Mouse (Mus musculus): ENCODE data around the gene Tspan9. TPM values are rescaled to one million over a fixed set of nuclear protein-coding genes. Genes with fewer than 3 reads are reported as not detected.
A peak's percentile ranks its signal among the peaks of the same experiment; 100 is the strongest.

Gene Tspan9
- total and polyA plus RNA-seq, 2 experiments, result 23.2 to 40.0 TPM

GRCm38 (mm10) chr6:128061342-128061741 lies 82.1 kb downstream of the Tspan9 start:
- no peaks in the 10 kb centered on the region for H3K27me3 ChIP-seq (ENCODE audit: control insufficient read depth, insufficient read depth, low read length)
- no peak overlapping the region for H3K27ac ChIP-seq (replicated peaks; ENCODE audit: insufficient read depth, low read depth, low read length)
- no peaks in the 10 kb centered on the region for H3K36me3 ChIP-seq (ENCODE audit: control insufficient read depth, insufficient read depth, low read length)
- DNase-seq (ENCODE audit: extremely low read depth, low read depth, low spot score), result no peak
- H3K4me1 ChIP-seq (ENCODE audit: control insufficient read depth, insufficient read depth, low read length), result no peaks in the 10 kb centered on the region
- H3K4me3 ChIP-seq (ENCODE audit: insufficient read depth, low read depth, low read length), result no peak overlapping the region
- TF ChIP-seq POLR2A (IDR thresholded peaks at IDR 0.05; ENCODE audit: extremely low read depth, insufficient read depth, low read length) (no peak), CTCF (IDR thresholded peaks at IDR 0.05; ENCODE audit: low read depth, low read length) (no peak)
- peaks cover 22% of the 10 kb centered on the region for H3K79me2 ChIP-seq (ENCODE audit: control insufficient read depth, insufficient read depth, low read length)
- 80% methylated on average over 5 of the region's 5 CpGs for WGBS
- no peak overlapping the region for H3K9ac ChIP-seq (ENCODE audit: low read depth, low read length)

GRCm38 (mm10) chr6:128058570-128058969 lies 84.8 kb downstream of the Tspan9 start:
- H3K4me1 ChIP-seq (ENCODE audit: control insufficient read depth, insufficient read depth, low read length), result no peaks in the 10 kb centered on the region
- no peak overlapping the region for H3K27ac ChIP-seq (replicated peaks; ENCODE audit: insufficient read depth, low read depth, low read length)
- WGBS, result 91% methylated on average over 9 of the region's 9 CpGs
- H3K36me3 ChIP-seq (ENCODE audit: control insufficient read depth, insufficient read depth, low read length), result no peaks in the 10 kb centered on the region
- H3K27me3 ChIP-seq (ENCODE audit: control insufficient read depth, insufficient read depth, low read length), result no peaks in the 10 kb centered on the region
- H3K9ac ChIP-seq (ENCODE audit: low read depth, low read length), result no peak overlapping the region
- no peak for DNase-seq (ENCODE audit: extremely low read depth, low read depth, low spot score)
- TF ChIP-seq CTCF (IDR thresholded peaks at IDR 0.05; ENCODE audit: low read depth, low read length) (no peak), POLR2A (IDR thresholded peaks at IDR 0.05; ENCODE audit: extremely low read depth, insufficient read depth, low read length) (no peak)
- no peak overlapping the region for H3K4me3 ChIP-seq (ENCODE audit: insufficient read depth, low read depth, low read length)
- peaks cover 22% of the 10 kb centered on the region for H3K79me2 ChIP-seq (ENCODE audit: control insufficient read depth, insufficient read depth, low read length)

- H3K27me3 ChIP-seq (ENCODE audit: control insufficient read depth, insufficient read depth, low read length), result no peaks in the 10 kb centered on the region
- no peak for DNase-seq (ENCODE audit: extremely low read depth, low read depth, low spot score)
- 93% methylated on average over 7 of the region's 7 CpGs for WGBS
- no peak overlapping the region for H3K9ac ChIP-seq (ENCODE audit: low read depth, low read length)
- no peaks in the 10 kb centered on the region for H3K4me1 ChIP-seq (ENCODE audit: control insufficient read depth, insufficient read depth, low read length)
- peaks cover 22% of the 10 kb centered on the region for H3K79me2 ChIP-seq (ENCODE audit: control insufficient read depth, insufficient read depth, low read length)
- H3K36me3 ChIP-seq (ENCODE audit: control insufficient read depth, insufficient read depth, low read length), result no peaks in the 10 kb centered on the region
- no peak overlapping the region for H3K4me3 ChIP-seq (ENCODE audit: insufficient read depth, low read depth, low read length)
- H3K27ac ChIP-seq (replicated peaks; ENCODE audit: insufficient read depth, low read depth, low read length), result no peak overlapping the region
- no peak for TF ChIP-seq POLR2A (IDR thresholded peaks at IDR 0.05; ENCODE audit: extremely low read depth, insufficient read depth, low read length)
- no peak for TF ChIP-seq CTCF (IDR thresholded peaks at IDR 0.05; ENCODE audit: low read depth, low read length)
These were observed 85.2 kb downstream of the Tspan9 start for GRCm38 (mm10) chr6:128058157-128058556.

GRCm38 (mm10) chr6:128053000-128053732 lies 90.2 kb downstream of the Tspan9 start:
- no peak for DNase-seq (ENCODE audit: extremely low read depth, low read depth, low spot score)
- H3K79me2 ChIP-seq (ENCODE audit: control insufficient read depth, insufficient read depth, low read length), result peaks cover 8% of the 10 kb centered on the region
- 81% methylated on average over 10 of the region's 10 CpGs for WGBS
- TF ChIP-seq POLR2A (IDR thresholded peaks at IDR 0.05; ENCODE audit: extremely low read depth, insufficient read depth, low read length), result no peak
- TF ChIP-seq CTCF (IDR thresholded peaks at IDR 0.05; ENCODE audit: low read depth, low read length), result no peak
- no peaks in the 10 kb centered on the region for H3K36me3 ChIP-seq (ENCODE audit: control insufficient read depth, insufficient read depth, low read length)
- H3K4me3 ChIP-seq (ENCODE audit: insufficient read depth, low read depth, low read length), result no peak overlapping the region
- no peaks in the 10 kb centered on the region for H3K4me1 ChIP-seq (ENCODE audit: control insufficient read depth, insufficient read depth, low read length)
- H3K9ac ChIP-seq (ENCODE audit: low read depth, low read length), result no peak overlapping the region
- no peaks in the 10 kb centered on the region for H3K27me3 ChIP-seq (ENCODE audit: control insufficient read depth, insufficient read depth, low read length)
- H3K27ac ChIP-seq (replicated peaks; ENCODE audit: insufficient read depth, low read depth, low read length), result no peak overlapping the region

- Histone ChIP-seq H3K36me3 (ENCODE audit: control insufficient read depth, insufficient read depth, low read length) (no peaks in the 10 kb centered on the region), H3K79me2 (ENCODE audit: control insufficient read depth, insufficient read depth, low read length) (no peaks in the 10 kb centered on the region; the same call in 1 of the 2 replicates), H3K27ac (replicated peaks; ENCODE audit: insufficient read depth, low read depth, low read length) (no peak overlapping the region), H3K9ac (ENCODE audit: low read depth, low read length) (no peak overlapping the region), H3K27me3 (ENCODE audit: control insufficient read depth, insufficient read depth, low read length) (no peaks in the 10 kb centered on the region), H3K4me1 (ENCODE audit: control insufficient read depth, insufficient read depth, low read length) (peaks cover 6% of the 10 kb centered on the region; the same call in 1 of the 2 replicates), H3K4me3 (ENCODE audit: insufficient read depth, low read depth, low read length) (no peak overlapping the region)
- TF ChIP-seq POLR2A (IDR thresholded peaks at IDR 0.05; ENCODE audit: extremely low read depth, insufficient read depth, low read length), result no peak
- TF ChIP-seq CTCF (IDR thresholded peaks at IDR 0.05; ENCODE audit: low read depth, low read length), result no peak
- no peak for DNase-seq (ENCODE audit: extremely low read depth, low read depth, low spot score)
- 63% methylated on average over 7 of the region's 7 CpGs for WGBS
These were observed 95.7 kb downstream of the Tspan9 start for GRCm38 (mm10) chr6:128047671-128048070.

GRCm38 (mm10) chr6:128047239-128047638 lies 96.2 kb downstream of the Tspan9 start:
- Histone ChIP-seq H3K79me2 (ENCODE audit: control insufficient read depth, insufficient read depth, low read length) (no peaks in the 10 kb centered on the region; the same call in 1 of the 2 replicates), H3K27me3 (ENCODE audit: control insufficient read depth, insufficient read depth, low read length) (no peaks in the 10 kb centered on the region), H3K4me1 (ENCODE audit: control insufficient read depth, insufficient read depth, low read length) (peaks cover 6% of the 10 kb centered on the region; the same call in 1 of the 2 replicates), H3K4me3 (ENCODE audit: insufficient read depth, low read depth, low read length) (no peak overlapping the region), H3K9ac (ENCODE audit: low read depth, low read length) (no peak overlapping the region), H3K27ac (replicated peaks; ENCODE audit: insufficient read depth, low read depth, low read length) (no peak overlapping the region), H3K36me3 (ENCODE audit: control insufficient read depth, insufficient read depth, low read length) (no peaks in the 10 kb centered on the region)
- DNase-seq (ENCODE audit: extremely low read depth, low read depth, low spot score), result peak; percentile 22
- TF ChIP-seq CTCF (IDR thresholded peaks at IDR 0.05; ENCODE audit: low read depth, low read length) (no peak), POLR2A (IDR thresholded peaks at IDR 0.05; ENCODE audit: extremely low read depth, insufficient read depth, low read length) (no peak)
- WGBS, result 44% methylated on average over 8 of the region's 8 CpGs
